Mouse (Mus musculus) ovary, adult 18-20 months (tissue): ENCODE results near the gene Trim11.

Source experiments
- DNase-seq: peaks from one replicate; pipeline ENCODE4 v3.0.0; 2022; ENCODE audit warnings: low spot score, mixed read lengths

Trim11 gene

GRCm38 (mm10) chr11:58980381-58980990 lies 2.6 kb downstream of the Trim11 start:
- no peak for DNase-seq

GRCm38 (mm10) chr11:58981541-58982447 lies 3.9 kb downstream of the Trim11 start:
- no peak for DNase-seq

GRCm38 (mm10) chr11:58982471-58983097 lies 4.7 kb downstream of the Trim11 start:
- no peak for DNase-seq

GRCm38 (mm10) chr11:58983691-58984341 lies 5.9 kb downstream of the Trim11 start:
- no peak for DNase-seq

GRCm38 (mm10) chr11:58984657-58985056 lies 6.8 kb downstream of the Trim11 start:
- no peak for DNase-seq

GRCm38 (mm10) chr11:58985299-58985917 lies 7.5 kb downstream of the Trim11 start:
- no peak for DNase-seq

GRCm38 (mm10) chr11:58989166-58989565 lies 11.3 kb downstream of the Trim11 start:
- DNase-seq: no peak

GRCm38 (mm10) chr11:58990141-58990540 lies 12.2 kb downstream of the Trim11 start:
- DNase-seq: no peak

GRCm38 (mm10) chr11:58990794-58991193 lies 12.9 kb downstream of the Trim11 start:
- no peak for DNase-seq

GRCm38 (mm10) chr11:58991911-58992310 lies 14.0 kb downstream of the Trim11 start:
- DNase-seq: no peak

GRCm38 (mm10) chr11:58993091-58993670 lies 15.3 kb downstream of the Trim11 start:
- DNase-seq: no peak

GRCm38 (mm10) chr11:58994337-58994826 lies 16.5 kb downstream of the Trim11 start:
- no peak for DNase-seq

GRCm38 (mm10) chr11:58995061-58995806 lies 17.3 kb downstream of the Trim11 start:
- no peak for DNase-seq

GRCm38 (mm10) chr11:58995807-58996370 lies 18.0 kb downstream of the Trim11 start:
- DNase-seq: no peak

GRCm38 (mm10) chr11:58997541-58997940 lies 19.6 kb downstream of the Trim11 start:
- no peak for DNase-seq

- no peak for DNase-seq
Measured at GRCm38 (mm10) chr11:58999158-58999557, 21.3 kb downstream of the Trim11 start.

- no peak for DNase-seq
Measured at GRCm38 (mm10) chr11:58999830-59000229, 21.9 kb downstream of the Trim11 start.

GRCm38 (mm10) chr11:59000635-59001034 lies 22.7 kb downstream of the Trim11 start:
- no peak for DNase-seq

- DNase-seq: no peak
Measured at GRCm38 (mm10) chr11:59002327-59003079, 24.6 kb downstream of the Trim11 start.
